Mouse (Mus musculus): ENCODE measurements around the gene Psme2. TPM values are rescaled to one million over a fixed set of nuclear protein-coding genes. Genes with fewer than 3 reads are reported as not detected.

The Psme2 gene
- polyA plus RNA-seq, 1 experiment from 2014 or later = 237 TPM

GRCm38 (mm10) chr14:55571760-55572159, 19.2 kb downstream of the Psme2 start:
- no peaks in the 10 kb centered on the region; the same call in 1 of the 2 replicates for H3K36me3 ChIP-seq (replicated peaks; ENCODE audit: control insufficient read depth, insufficient read depth, low read depth, low read length)
- DNase-seq (ENCODE audit: low spot score) (no peak), ATAC-seq (replicated peaks; ENCODE audit: insufficient number of reproducible peaks, low FRiP score, low TSS enrichment, low read depth) (no peak)

GRCm38 (mm10) chr14:55570588-55570987, 20.3 kb downstream of the Psme2 start:
- DNase-seq (ENCODE audit: low spot score) (no peak), ATAC-seq (replicated peaks; ENCODE audit: insufficient number of reproducible peaks, low FRiP score, low TSS enrichment, low read depth) (no peak)
- H3K4me2 ChIP-seq (ENCODE audit: low read depth, low read length) = no peak overlapping the region
- H3K4me3 ChIP-seq (ENCODE audit: low read depth, low read length) = no peak overlapping the region
- no peaks in the 10 kb centered on the region for H3K9me3 ChIP-seq (replicated peaks; ENCODE audit: control insufficient read depth, low read length)
- no peaks in the 10 kb centered on the region for H3K4me1 ChIP-seq (ENCODE audit: control insufficient read depth, insufficient read depth, low read length)
- H3K27me3 ChIP-seq (ENCODE audit: control insufficient read depth, insufficient read depth, low read length) = no peaks in the 10 kb centered on the region
- 90% methylated on average over 2 of the region's 2 CpGs for WGBS
- no peak overlapping the region for H3K27ac ChIP-seq (replicated peaks; ENCODE audit: low read depth, low read length)
- H3K36me3 ChIP-seq (replicated peaks; ENCODE audit: control insufficient read depth, insufficient read depth, low read depth, low read length) = peaks cover 3% of the 10 kb centered on the region
- no peak overlapping the region for H3K9ac ChIP-seq (replicated peaks; ENCODE audit: low read length)

More at GRCm38 (mm10) chr14:55571760-55572159, 19.2 kb downstream of the Psme2 start:
- H3K27me3 ChIP-seq (ENCODE audit: control insufficient read depth, insufficient read depth, low read length) = no peaks in the 10 kb centered on the region
- H3K9ac ChIP-seq (replicated peaks; ENCODE audit: low read length) = no peak overlapping the region
- H3K4me3 ChIP-seq (ENCODE audit: low read depth, low read length) = no peak overlapping the region
- H3K4me2 ChIP-seq (ENCODE audit: low read depth, low read length) = no peak overlapping the region
- no peaks in the 10 kb centered on the region for H3K9me3 ChIP-seq (replicated peaks; ENCODE audit: control insufficient read depth, low read length)
- H3K4me1 ChIP-seq (ENCODE audit: control insufficient read depth, insufficient read depth, low read length) = no peaks in the 10 kb centered on the region
- no peak overlapping the region for H3K27ac ChIP-seq (replicated peaks; ENCODE audit: low read depth, low read length)

GRCm38 (mm10) chr14:55567496-55567895, 23.4 kb downstream of the Psme2 start:
- no peak overlapping the region for H3K9ac ChIP-seq (replicated peaks; ENCODE audit: low read length)
- no peak overlapping the region for H3K27ac ChIP-seq (replicated peaks; ENCODE audit: low read depth, low read length)
- no peaks in the 10 kb centered on the region for H3K9me3 ChIP-seq (replicated peaks; ENCODE audit: control insufficient read depth, low read length)
- ATAC-seq (replicated peaks; ENCODE audit: insufficient number of reproducible peaks, low FRiP score, low TSS enrichment, low read depth) (no peak), DNase-seq (ENCODE audit: low spot score) (no peak)
- no peaks in the 10 kb centered on the region for H3K4me1 ChIP-seq (ENCODE audit: control insufficient read depth, insufficient read depth, low read length)
- H3K36me3 ChIP-seq (replicated peaks; ENCODE audit: control insufficient read depth, insufficient read depth, low read depth, low read length) = peaks cover 3% of the 10 kb centered on the region
- no peak overlapping the region for H3K4me2 ChIP-seq (ENCODE audit: low read depth, low read length)
- no peak overlapping the region for H3K4me3 ChIP-seq (ENCODE audit: low read depth, low read length)
- no peaks in the 10 kb centered on the region for H3K27me3 ChIP-seq (ENCODE audit: control insufficient read depth, insufficient read depth, low read length)
- 85% methylated on average over 3 of the region's 3 CpGs for WGBS

- DNase-seq (ENCODE audit: low spot score) (no peak), ATAC-seq (replicated peaks; ENCODE audit: insufficient number of reproducible peaks, low FRiP score, low TSS enrichment, low read depth) (no peak)
- Histone ChIP-seq H3K9ac (replicated peaks; ENCODE audit: low read length) (no peak overlapping the region), H3K36me3 (replicated peaks; ENCODE audit: control insufficient read depth, insufficient read depth, low read depth, low read length) (peaks cover 3% of the 10 kb centered on the region), H3K4me3 (ENCODE audit: low read depth, low read length) (no peak overlapping the region), H3K27ac (replicated peaks; ENCODE audit: low read depth, low read length) (no peak overlapping the region), H3K4me2 (ENCODE audit: low read depth, low read length) (no peak overlapping the region), H3K27me3 (ENCODE audit: control insufficient read depth, insufficient read depth, low read length) (no peaks in the 10 kb centered on the region), H3K9me3 (replicated peaks; ENCODE audit: control insufficient read depth, low read length) (no peaks in the 10 kb centered on the region), H3K4me1 (ENCODE audit: control insufficient read depth, insufficient read depth, low read length) (peaks cover 4% of the 10 kb centered on the region; the same call in 1 of the 2 replicates)
- WGBS = 87% methylated on average over 3 of the region's 3 CpGs
These were observed 25.2 kb downstream of the Psme2 start for GRCm38 (mm10) chr14:55565748-55566147.

GRCm38 (mm10) chr14:55563249-55563648, 27.7 kb downstream of the Psme2 start:
- no peaks in the 10 kb centered on the region for H3K9me3 ChIP-seq (replicated peaks; ENCODE audit: control insufficient read depth, low read length)
- H3K9ac ChIP-seq (replicated peaks; ENCODE audit: low read length) = no peak overlapping the region
- H3K4me1 ChIP-seq (ENCODE audit: control insufficient read depth, insufficient read depth, low read length) = peaks cover 4% of the 10 kb centered on the region; the same call in 1 of the 2 replicates
- H3K4me2 ChIP-seq (ENCODE audit: low read depth, low read length) = no peak overlapping the region
- no peak for ATAC-seq (replicated peaks; ENCODE audit: insufficient number of reproducible peaks, low FRiP score, low TSS enrichment, low read depth)
- peaks cover 3% of the 10 kb centered on the region for H3K36me3 ChIP-seq (replicated peaks; ENCODE audit: control insufficient read depth, insufficient read depth, low read depth, low read length)
- no peak for DNase-seq (ENCODE audit: low spot score)
- no peak overlapping the region for H3K4me3 ChIP-seq (ENCODE audit: low read depth, low read length)
- H3K27ac ChIP-seq (replicated peaks; ENCODE audit: low read depth, low read length) = no peak overlapping the region
- WGBS = 87% methylated on average over 11 of the region's 11 CpGs
- no peaks in the 10 kb centered on the region for H3K27me3 ChIP-seq (ENCODE audit: control insufficient read depth, insufficient read depth, low read length)

GRCm38 (mm10) chr14:55561860-55562259, 29.1 kb downstream of the Psme2 start:
- H3K36me3 ChIP-seq (replicated peaks; ENCODE audit: control insufficient read depth, insufficient read depth, low read depth, low read length) = peaks cover 3% of the 10 kb centered on the region
- no peak overlapping the region for H3K9ac ChIP-seq (replicated peaks; ENCODE audit: low read length)
- no peak overlapping the region for H3K4me2 ChIP-seq (ENCODE audit: low read depth, low read length)
- no peak for ATAC-seq (replicated peaks; ENCODE audit: insufficient number of reproducible peaks, low FRiP score, low TSS enrichment, low read depth)
- no peaks in the 10 kb centered on the region for H3K27me3 ChIP-seq (ENCODE audit: control insufficient read depth, insufficient read depth, low read length)
- no peaks in the 10 kb centered on the region for H3K9me3 ChIP-seq (replicated peaks; ENCODE audit: control insufficient read depth, low read length)
- H3K27ac ChIP-seq (replicated peaks; ENCODE audit: low read depth, low read length) = no peak overlapping the region
- H3K4me1 ChIP-seq (ENCODE audit: control insufficient read depth, insufficient read depth, low read length) = peaks cover 4% of the 10 kb centered on the region; the same call in 1 of the 2 replicates
- no peak overlapping the region for H3K4me3 ChIP-seq (ENCODE audit: low read depth, low read length)
- WGBS = 77% methylated on average over 10 of the region's 10 CpGs
- DNase-seq (ENCODE audit: low spot score) = no peak

GRCm38 (mm10) chr14:55560202-55561073, 30.5 kb downstream of the Psme2 start, which contains the start of gene A730061H03Rik:
Gene A730061H03Rik, minus strand, starts transcription at chr14:55560406.
- WGBS = under 1% methylated on average over 51 of the region's 51 CpGs
- Histone ChIP-seq H3K27me3 (ENCODE audit: control insufficient read depth, insufficient read depth, low read length) (no peaks in the 10 kb centered on the region), H3K36me3 (replicated peaks; ENCODE audit: control insufficient read depth, insufficient read depth, low read depth, low read length) (no peaks in the 10 kb centered on the region; the same call in 1 of the 2 replicates), H3K4me2 (ENCODE audit: low read depth, low read length) (peak within 1 kb of the TSS; percentile 64), H3K4me3 (ENCODE audit: low read depth, low read length) (peak within 1 kb of the TSS; percentile 56), H3K9ac (replicated peaks; ENCODE audit: low read length) (peak within 1 kb of the TSS; percentile 77), H3K4me1 (ENCODE audit: control insufficient read depth, insufficient read depth, low read length) (peaks cover 4% of the 10 kb centered on the region; the same call in 1 of the 2 replicates), H3K9me3 (replicated peaks; ENCODE audit: control insufficient read depth, low read length) (no peaks in the 10 kb centered on the region), H3K27ac (replicated peaks; ENCODE audit: low read depth, low read length) (peak within 1 kb of the TSS; percentile 90)
- peak; percentile 96 for ATAC-seq (replicated peaks; ENCODE audit: insufficient number of reproducible peaks, low FRiP score, low TSS enrichment, low read depth)
- peak; percentile 99 for DNase-seq (ENCODE audit: low spot score)

- H3K4me1 ChIP-seq (ENCODE audit: control insufficient read depth, insufficient read depth, low read length) = peaks cover 4% of the 10 kb centered on the region; the same call in 1 of the 2 replicates
- peak within 1 kb of the TSS; percentile 56 for H3K4me3 ChIP-seq (ENCODE audit: low read depth, low read length)
- peak within 1 kb of the TSS; percentile 77 for H3K9ac ChIP-seq (replicated peaks; ENCODE audit: low read length)
- DNase-seq (ENCODE audit: low spot score) (peak; percentile 96), ATAC-seq (replicated peaks; ENCODE audit: insufficient number of reproducible peaks, low FRiP score, low TSS enrichment, low read depth) (peak; percentile 86)
- H3K36me3 ChIP-seq (replicated peaks; ENCODE audit: control insufficient read depth, insufficient read depth, low read depth, low read length) = no peaks in the 10 kb centered on the region; the same call in 1 of the 2 replicates
- H3K9me3 ChIP-seq (replicated peaks; ENCODE audit: control insufficient read depth, low read length) = no peaks in the 10 kb centered on the region
- peak within 1 kb of the TSS; percentile 64 for H3K4me2 ChIP-seq (ENCODE audit: low read depth, low read length)
- peak within 1 kb of the TSS; percentile 90 for H3K27ac ChIP-seq (replicated peaks; ENCODE audit: low read depth, low read length)
- WGBS = under 1% methylated on average over 27 of the region's 27 CpGs
- H3K27me3 ChIP-seq (ENCODE audit: control insufficient read depth, insufficient read depth, low read length) = no peaks in the 10 kb centered on the region
These were observed 31.1 kb downstream of the Psme2 start, which contains the start of gene Dcaf11 for GRCm38 (mm10) chr14:55559799-55560201. Gene Dcaf11, plus strand, starts transcription at chr14:55560006.

All from embryonic facial prominence, embryonic 11.5 days (tissue).